Mouse (Mus musculus): ENCODE results near the gene Krt10.

Gene Krt10

DNA sequence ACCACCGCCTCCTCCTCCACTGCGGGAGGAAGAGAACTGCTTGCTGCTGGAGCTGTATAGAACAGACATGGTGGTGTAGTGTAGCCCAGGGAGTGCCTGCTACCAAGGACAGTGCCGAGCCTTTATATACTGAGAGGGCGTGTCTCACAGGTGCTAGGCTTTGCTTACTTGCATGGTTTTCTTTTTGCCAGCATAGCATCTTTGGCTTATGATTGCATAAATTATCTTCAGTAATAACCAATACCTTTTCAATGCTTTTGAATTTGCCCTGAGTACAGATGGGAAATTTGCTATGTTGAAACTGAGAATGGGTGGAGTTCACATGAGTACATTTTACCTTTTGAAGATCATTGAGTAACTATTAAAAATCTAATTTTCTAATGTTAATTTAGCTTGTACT, at the start of gene Krt10:
Gene Krt10 (minus strand): TSS at position 101 of the 400 bp plus-strand sequence.
- ATAC-seq (ENCODE audit: low TSS enrichment) = no peak

GRCm38 (mm10) chr11:99437972-99438371, 48.8 kb upstream of the Krt10 start, which contains the start of gene Krt20:
Krt20 (minus strand) TSS chr11:99438150.
- ATAC-seq (ENCODE audit: low TSS enrichment) = no peak

DNA sequence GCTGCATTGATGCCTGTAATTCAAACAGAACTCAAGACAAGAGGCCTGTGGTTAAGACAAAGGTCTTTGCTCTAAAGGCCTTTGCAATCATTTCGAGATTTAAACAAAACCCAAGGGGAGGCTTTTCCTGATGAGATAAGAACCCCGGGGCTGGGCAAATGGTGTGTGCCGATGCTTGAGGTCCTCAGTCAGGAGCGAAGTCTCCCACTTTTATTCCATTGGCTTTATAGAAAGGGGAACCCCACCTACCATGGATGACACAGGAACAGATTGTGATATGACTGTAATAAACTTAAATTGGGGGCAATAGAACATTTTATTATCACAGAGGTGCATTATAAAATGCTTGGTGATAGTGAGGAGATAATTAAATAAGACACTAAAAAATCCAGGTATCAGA, 47.5 kb upstream of the Krt10 start:
- ATAC-seq (ENCODE audit: low TSS enrichment) = no peak

DNA sequence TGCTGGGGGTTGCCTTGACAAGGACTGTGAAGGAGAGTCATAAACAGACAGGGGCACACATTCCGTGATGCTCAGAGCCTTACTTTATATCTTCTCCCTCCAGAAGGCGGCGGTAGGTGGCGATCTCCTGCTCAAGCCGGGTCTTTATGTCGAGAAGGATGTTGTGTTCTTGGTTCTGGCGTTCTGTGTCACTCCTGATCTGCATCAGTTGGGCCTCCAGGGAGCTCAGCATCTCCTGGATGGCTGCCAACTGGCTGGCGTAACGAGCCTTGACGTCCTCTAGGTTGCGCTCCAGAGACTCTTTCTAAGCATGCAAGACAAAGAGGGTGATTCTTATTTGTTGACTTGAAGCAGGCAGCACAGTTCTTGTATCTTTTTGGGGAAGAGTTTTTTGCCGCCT, 41.5 kb upstream of the Krt10 start:
- ATAC-seq (ENCODE audit: low TSS enrichment) = peak; percentile 41; the same call in 1 of the 2 replicates

GRCm38 (mm10) chr11:99422159-99422558, 33.0 kb upstream of the Krt10 start, which contains the start of gene Krt12:
Krt12 (minus strand) TSS chr11:99422259.
- ATAC-seq (ENCODE audit: low TSS enrichment) = no peak

DNA sequence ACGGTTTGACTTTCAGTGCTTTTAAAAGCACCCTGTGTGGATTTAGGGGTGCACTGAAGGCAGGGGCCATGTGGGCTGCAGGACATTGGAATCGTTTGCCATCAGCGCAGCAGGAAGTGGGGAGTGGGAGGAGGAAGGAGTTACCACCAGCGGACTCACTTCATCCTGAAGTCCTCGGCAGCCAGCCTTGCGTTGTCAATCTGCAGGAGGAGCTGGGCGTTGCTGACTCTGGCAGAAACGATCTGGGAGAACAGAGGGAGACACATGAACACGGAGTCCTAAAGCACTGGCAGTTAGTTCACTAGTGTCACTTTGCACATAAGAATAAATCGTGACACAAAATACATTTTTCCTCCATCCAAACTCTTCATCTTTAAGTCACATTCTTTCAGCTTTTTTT, 31.4 kb upstream of the Krt10 start:
- ATAC-seq (ENCODE audit: low TSS enrichment) = no peak

DNA sequence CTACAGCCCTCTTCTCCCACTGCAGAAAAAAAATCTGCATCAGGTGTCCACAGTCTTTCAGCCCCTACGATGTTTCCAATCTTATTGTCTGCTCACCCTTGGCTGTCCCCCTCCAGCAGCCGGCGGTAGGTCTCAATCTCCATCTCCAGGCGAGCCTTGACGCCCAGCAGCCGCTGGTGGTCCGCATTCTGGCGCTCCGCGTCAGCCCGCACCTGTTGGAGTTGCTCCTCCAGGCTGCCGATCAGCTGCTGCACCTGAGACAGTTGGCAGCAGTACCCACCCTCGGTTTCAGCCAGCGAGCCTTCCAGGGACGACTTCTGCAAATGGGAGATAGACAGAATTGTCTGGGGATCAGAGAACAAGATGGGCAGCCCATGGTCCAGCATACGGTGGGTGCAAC, 28.7 kb upstream of the Krt10 start:
- no peak for ATAC-seq (ENCODE audit: low TSS enrichment)

GRCm38 (mm10) chr11:99416902-99417301, 27.7 kb upstream of the Krt10 start:
- ATAC-seq (ENCODE audit: low TSS enrichment) = peak; percentile 83

DNA sequence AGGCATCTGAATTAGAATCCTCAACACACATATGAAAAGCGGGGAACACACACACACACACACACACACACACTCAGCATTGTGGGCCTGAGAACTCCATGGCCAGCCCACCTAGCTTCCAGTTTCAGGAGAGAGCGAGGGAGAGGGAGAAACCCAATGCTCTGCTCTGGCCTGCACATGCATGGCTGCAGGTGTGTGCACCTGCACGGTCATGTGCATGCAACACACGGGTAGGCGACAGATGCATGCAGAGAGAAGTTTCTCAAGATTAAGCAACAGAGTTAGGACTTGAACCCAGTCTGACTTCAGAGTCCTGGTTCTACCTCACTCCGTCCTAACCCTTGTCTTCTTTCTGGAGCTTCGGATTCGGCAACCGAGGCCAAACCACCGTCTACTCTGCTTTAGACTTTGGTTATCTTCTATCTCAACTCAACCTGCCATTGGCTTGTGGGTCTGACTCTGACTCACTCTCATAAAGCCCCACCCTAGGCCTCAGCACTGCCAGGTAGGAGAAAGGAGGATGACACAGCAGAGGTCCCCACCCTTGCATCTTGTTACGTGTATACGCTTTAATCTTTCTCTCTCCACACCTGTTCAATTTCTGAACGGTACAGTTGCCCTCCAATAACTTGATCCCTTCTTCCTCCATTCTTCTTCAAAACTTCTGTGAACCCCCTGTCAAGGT, 25.4 kb upstream of the Krt10 start:
- ATAC-seq (ENCODE audit: low TSS enrichment) = no peak

- ATAC-seq (ENCODE audit: low TSS enrichment) = no peak
Measured at GRCm38 (mm10) chr11:99413247-99413646, 24.1 kb upstream of the Krt10 start.

GRCm38 (mm10) chr11:99406186-99406585, 17.0 kb upstream of the Krt10 start:
- ATAC-seq (ENCODE audit: low TSS enrichment) = no peak

DNA sequence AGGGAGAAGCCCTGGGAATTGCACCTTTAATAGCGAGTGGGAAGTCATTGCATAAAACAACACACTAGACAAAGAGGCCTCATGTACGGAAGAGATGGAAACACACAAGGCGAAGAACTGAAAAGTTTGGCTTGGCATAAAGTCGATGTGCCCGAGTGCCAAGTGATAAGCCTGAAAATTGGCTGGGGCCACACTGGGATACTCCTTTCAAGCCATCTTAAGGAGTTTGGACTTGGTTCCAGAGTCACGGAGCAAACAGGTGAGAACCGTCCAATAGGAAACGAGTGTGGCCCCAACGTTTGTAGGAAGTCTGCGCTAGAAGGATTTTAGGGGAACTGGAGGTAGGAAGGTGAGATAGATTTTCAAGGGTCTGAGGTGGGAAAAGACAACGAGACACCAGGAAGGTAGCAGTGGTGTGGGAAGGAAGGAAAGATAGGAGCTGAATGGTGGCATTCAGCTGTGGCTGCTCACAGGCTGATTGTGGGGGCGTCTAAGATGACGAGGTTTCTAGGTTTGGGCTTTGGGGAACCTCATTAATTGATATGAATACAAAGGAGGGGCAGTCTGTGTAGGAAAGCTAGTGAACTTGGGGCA, 10.9 kb upstream of the Krt10 start:
- no peak for ATAC-seq (ENCODE audit: low TSS enrichment)

- 0 out of 2 replicates have a peak, but pooled peaks have one; percentile 23 for ATAC-seq (ENCODE audit: low TSS enrichment)
Measured at GRCm38 (mm10) chr11:99398832-99399231, 9.7 kb upstream of the Krt10 start.

DNA sequence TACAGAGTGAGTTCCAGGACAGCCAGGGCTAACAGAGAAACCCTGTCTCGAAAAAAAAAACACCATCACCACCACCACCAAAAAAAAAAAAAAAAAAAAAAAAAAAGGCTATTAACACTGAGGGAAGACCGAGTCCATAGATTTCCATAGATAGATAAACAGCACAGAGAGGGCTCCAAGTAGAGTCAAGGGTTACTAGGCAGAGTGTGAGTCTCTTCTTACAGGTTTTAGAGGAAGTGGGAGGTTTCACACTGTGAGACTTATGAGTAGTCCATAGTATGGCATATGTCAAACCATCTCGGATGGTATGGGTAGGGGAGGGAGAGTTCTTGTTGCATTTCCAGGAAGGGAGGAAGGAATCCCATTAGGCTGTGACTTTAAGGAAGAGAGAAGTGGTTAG, 8.9 kb upstream of the Krt10 start:
- no peak for ATAC-seq (ENCODE audit: low TSS enrichment)

DNA sequence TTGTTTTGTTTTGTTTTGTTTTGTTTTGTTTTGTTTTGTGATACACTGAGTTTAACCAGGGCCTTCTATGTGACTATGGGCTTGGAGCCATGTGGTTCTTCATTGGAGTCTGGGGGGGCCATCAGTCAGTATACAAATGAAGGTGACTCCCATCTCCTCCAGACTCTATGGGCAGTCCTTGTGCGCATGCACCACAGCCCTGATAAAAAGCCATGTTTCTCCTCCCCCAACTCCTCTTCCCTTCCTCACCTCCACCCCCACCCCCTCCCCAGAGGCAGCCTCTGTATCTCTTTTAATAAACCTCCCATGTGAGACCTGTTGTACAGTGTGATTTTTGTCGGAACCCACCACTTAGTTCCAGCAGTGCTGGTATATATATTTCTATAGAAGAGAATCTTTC, 7.5 kb upstream of the Krt10 start:
- ATAC-seq (ENCODE audit: low TSS enrichment) = no peak

DNA sequence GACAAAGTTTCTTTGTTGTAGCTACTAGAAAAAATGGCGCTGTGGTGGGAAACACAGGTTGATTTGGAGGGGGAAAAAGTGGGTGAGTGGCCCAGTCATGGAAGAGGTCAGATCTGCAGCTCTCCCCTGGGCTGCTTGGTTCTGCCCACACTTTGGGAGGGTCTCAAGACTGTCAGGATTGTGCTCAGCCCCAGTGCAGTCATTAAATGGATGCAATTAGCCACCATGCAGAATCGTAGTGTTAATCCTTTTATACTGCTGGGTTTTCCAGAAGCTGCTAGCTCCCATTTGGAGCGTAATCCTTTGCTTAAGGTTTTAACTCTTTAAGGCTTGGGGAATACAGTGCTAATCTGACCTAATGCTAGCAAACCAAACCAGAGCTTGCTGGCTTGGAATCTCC, 6.9 kb upstream of the Krt10 start:
- no peak for ATAC-seq (ENCODE audit: low TSS enrichment)

DNA sequence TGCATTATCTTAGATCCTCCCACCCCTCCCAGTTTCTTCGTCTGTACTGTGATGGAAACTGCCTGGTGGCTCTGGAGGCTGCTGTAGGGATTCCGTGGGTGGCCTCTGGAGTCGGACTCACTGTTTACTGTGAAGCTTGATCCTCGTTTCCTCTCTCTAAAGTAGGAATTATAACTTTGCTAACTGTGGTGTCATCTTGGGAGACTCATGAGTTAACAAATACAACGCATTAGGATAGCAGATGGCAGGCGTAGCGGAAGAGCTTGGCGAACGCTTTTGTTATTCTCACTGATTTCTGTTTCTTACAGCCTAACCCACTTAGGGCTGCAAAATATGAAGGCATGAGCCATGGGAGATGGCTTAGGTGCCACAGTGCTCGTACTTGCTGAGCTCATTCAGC, 3.3 kb upstream of the Krt10 start:
- ATAC-seq (ENCODE audit: low TSS enrichment) = peak; percentile 90

DNA sequence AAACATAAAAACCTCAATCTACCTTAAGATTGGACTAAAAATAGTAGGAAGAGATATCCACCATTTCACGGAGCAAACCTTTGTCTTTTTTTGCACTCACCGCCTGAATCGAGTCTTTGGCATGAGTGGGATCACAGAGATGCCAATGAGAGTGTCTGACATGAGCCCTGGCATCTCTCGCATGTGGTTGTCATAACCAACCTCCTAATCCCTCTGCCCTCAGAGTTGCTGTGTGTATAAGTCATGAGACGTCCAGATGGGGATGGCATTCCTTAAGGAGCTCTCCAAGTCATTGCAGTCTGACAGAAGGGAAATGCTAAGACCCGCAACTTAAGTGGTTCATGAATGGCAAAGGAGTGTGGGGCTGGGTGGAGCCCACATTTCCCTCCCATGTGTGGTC, 2.2 kb upstream of the Krt10 start:
- no peak for ATAC-seq (ENCODE audit: low TSS enrichment)

- ATAC-seq (ENCODE audit: low TSS enrichment) = no peak
Measured at GRCm38 (mm10) chr11:99390866-99391265, 1.7 kb upstream of the Krt10 start.

GRCm38 (mm10) chr11:99388661-99389060, 503 bp downstream of the Krt10 start:
- no peak for ATAC-seq (ENCODE audit: low TSS enrichment)

DNA sequence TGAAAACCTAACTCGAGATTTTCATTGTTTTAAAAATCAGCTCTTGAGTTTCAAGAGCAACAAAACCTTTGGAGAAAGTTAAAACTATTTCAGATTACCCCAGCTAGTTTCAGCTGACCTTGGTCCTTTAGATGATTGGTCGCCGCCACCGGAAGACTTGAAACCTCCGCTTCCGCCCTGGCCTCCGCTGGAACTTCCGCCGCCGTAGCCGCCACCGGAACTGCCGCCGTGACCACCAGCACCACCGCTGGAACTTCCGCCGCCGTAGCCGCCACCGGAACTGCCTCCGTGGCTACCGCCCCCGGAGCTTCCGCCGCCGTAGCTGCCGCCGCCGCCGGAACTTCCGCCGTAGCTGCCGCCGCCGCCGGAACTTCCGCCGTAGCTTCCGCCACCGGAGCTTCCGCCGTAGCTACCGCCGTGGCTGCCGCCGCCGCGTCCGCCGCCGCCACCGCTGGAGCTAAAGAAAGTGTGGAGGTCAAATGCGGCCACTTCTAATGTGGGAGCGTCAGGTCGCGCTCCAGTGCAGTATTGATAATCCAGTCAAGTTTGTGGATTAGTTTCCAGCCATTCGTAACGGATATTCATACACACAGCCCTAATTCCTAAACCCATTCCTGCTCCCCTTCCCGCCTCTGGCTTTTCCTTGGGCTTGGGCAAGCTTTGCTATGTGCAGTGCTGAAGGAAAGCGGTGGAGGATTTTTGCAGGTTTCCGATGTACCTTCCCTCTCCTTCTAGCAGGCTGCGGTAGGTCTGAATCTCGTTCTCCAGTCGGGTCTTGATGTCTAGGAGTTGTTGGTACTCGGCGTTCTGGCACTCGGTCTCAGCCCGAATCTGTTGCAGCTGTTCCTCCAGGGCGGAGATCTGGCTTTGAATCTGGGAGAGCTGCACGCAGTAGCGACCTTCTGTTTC, 3.1 kb downstream of the Krt10 start:
- ATAC-seq (ENCODE audit: low TSS enrichment) = peak; percentile 88

DNA sequence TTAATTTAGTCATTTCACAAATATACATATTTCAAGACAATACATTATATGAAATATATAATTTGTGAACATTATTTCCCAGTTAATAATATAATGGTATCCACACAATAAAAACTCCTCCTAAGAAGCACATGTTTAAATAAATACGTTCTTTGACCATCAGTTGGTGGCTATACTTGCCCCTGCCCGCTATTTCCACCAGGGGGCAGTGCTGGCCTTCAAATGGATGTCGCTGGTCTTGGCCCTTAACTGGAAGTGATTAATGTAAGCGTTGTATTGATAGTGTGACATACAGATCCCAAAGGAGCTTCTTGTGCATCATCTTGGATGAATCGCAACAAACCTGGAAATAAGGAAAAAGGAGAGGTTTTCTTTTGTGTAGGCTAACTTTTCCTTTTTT, 9.6 kb downstream of the Krt10 start:
- no peak; the same call in 1 of the 2 replicates for ATAC-seq (ENCODE audit: low TSS enrichment)

GRCm38 (mm10) chr11:99374803-99375202, 14.4 kb downstream of the Krt10 start, which contains the start of gene Krt28:
Krt28 (minus strand) TSS chr11:99374903.
- ATAC-seq (ENCODE audit: low TSS enrichment) = no peak

All from frontal cortex, adult (tissue).